Mouse (Mus musculus): ENCODE results near the gene Tmod1. TPM values are rescaled to one million over a fixed set of nuclear protein-coding genes. Genes with fewer than 3 reads are reported as not detected.

Tmod1 gene
- polyA plus RNA-seq, 1 experiment from 2014 or later: 0.39 TPM

Other genes with a start within 250 kb of the Tmod1 start
- 15.8 and 17.6 TPM in 2 replicates for gene Aldh1b1, start 239.9 kb upstream of the Tmod1 start, polyA plus RNA-seq (2015; fragmentation: Nextera tagmentation; extraction: Ambion mirVana)
- gene Igfbpl1, start 212.0 kb upstream of the Tmod1 start, polyA plus RNA-seq (2015; fragmentation: Nextera tagmentation; extraction: Ambion mirVana): 69.9 and 83.3 TPM in 2 replicates
- 1.1 and 1.2 TPM in 2 replicates for gene Stra6l, start 190.3 kb upstream of the Tmod1 start, polyA plus RNA-seq (2015; fragmentation: Nextera tagmentation; extraction: Ambion mirVana)
- gene Ccdc180, start 148.6 kb upstream of the Tmod1 start, polyA plus RNA-seq (2015; fragmentation: Nextera tagmentation; extraction: Ambion mirVana): 0.14 and 0.43 TPM in 2 replicates
- 15.4 and 15.7 TPM in 2 replicates for gene Tdrd7, start 73.6 kb upstream of the Tmod1 start, polyA plus RNA-seq (2015; fragmentation: Nextera tagmentation; extraction: Ambion mirVana)
- 97.4 and 98.3 TPM in 2 replicates for gene Ncbp1, start 99.7 kb downstream of the Tmod1 start, polyA plus RNA-seq (2015; fragmentation: Nextera tagmentation; extraction: Ambion mirVana)
- gene Tstd2, start 99.8 kb downstream of the Tmod1 start, polyA plus RNA-seq (2015; fragmentation: Nextera tagmentation; extraction: Ambion mirVana): 44.1 and 47.4 TPM in 2 replicates
- 35.8 and 36.4 TPM in 2 replicates for gene Xpa, start 157.4 kb downstream of the Tmod1 start, polyA plus RNA-seq (2015; fragmentation: Nextera tagmentation; extraction: Ambion mirVana)